Mouse (Mus musculus) cerebral cortex, adult 2 months (tissue): ENCODE data around the gene Capn9.

Experiments
- WGBS: fragments of 180-500 bp; shearing (Covaris S2); methylation state at CpG from one replicate; pipeline ENCODE4 v1.1.7; 2018; 5-methylcytosine and 5-hydroxymethylcytosine counted together

The Capn9 gene

GRCm38 (mm10) chr8:124575811-124576210, at the start of gene Capn9:
TSS of gene Capn9 (plus strand) at chr8:124576111.
- WGBS, result 93% methylated on average over 8 of the region's 8 CpGs

GRCm38 (mm10) chr8:124526261-124526660, 49.6 kb upstream of the Capn9 start:
- 85% methylated on average over 11 of the region's 11 CpGs for WGBS

GRCm38 (mm10) chr8:124530076-124530475, 45.8 kb upstream of the Capn9 start:
- WGBS, result 75% methylated on average over 14 of the region's 14 CpGs

GRCm38 (mm10) chr8:124530556-124530955, 45.4 kb upstream of the Capn9 start:
- 38% methylated on average over 7 of the region's 7 CpGs for WGBS

- WGBS, result 54% methylated on average over 4 of the region's 4 CpGs
Observed at GRCm38 (mm10) chr8:124530996-124531395, 44.9 kb upstream of the Capn9 start.

GRCm38 (mm10) chr8:124532626-124533025, 43.3 kb upstream of the Capn9 start:
- WGBS, result 57% methylated on average over 3 of the region's 3 CpGs

GRCm38 (mm10) chr8:124535451-124535850, 40.5 kb upstream of the Capn9 start:
- WGBS, result 95% methylated on average over 5 of the region's 5 CpGs

GRCm38 (mm10) chr8:124540906-124541305, 35.0 kb upstream of the Capn9 start:
- WGBS, result 92% methylated on average over 12 of the region's 12 CpGs

- 64% methylated on average over 4 of the region's 4 CpGs for WGBS
Observed at GRCm38 (mm10) chr8:124542001-124542400, 33.9 kb upstream of the Capn9 start.

GRCm38 (mm10) chr8:124543272-124543671, 32.6 kb upstream of the Capn9 start:
- WGBS, result 81% methylated on average over 5 of the region's 5 CpGs

- 74% methylated on average over 6 of the region's 6 CpGs for WGBS
Observed at GRCm38 (mm10) chr8:124546371-124546770, 29.5 kb upstream of the Capn9 start.

- 42% methylated on average over 7 of the region's 7 CpGs for WGBS
Observed at GRCm38 (mm10) chr8:124546815-124547214, 29.1 kb upstream of the Capn9 start.

GRCm38 (mm10) chr8:124547269-124547668, 28.6 kb upstream of the Capn9 start:
- WGBS, result 46% methylated on average over 11 of the region's 11 CpGs

GRCm38 (mm10) chr8:124548187-124548586, 27.7 kb upstream of the Capn9 start:
- WGBS, result 33% methylated on average over 1 of the region's 1 CpGs

GRCm38 (mm10) chr8:124551011-124551661, 24.8 kb upstream of the Capn9 start:
- WGBS, result 51% methylated on average over 15 of the region's 15 CpGs

- WGBS, result 92% methylated on average over 7 of the region's 7 CpGs
Observed at GRCm38 (mm10) chr8:124555113-124555750, 20.7 kb upstream of the Capn9 start.

GRCm38 (mm10) chr8:124556164-124556563, 19.7 kb upstream of the Capn9 start:
- WGBS, result 68% methylated on average over 7 of the region's 7 CpGs

GRCm38 (mm10) chr8:124556658-124557057, 19.3 kb upstream of the Capn9 start:
- WGBS, result 50% methylated on average over 13 of the region's 13 CpGs

- WGBS, result 48% methylated on average over 5 of the region's 5 CpGs
Observed at GRCm38 (mm10) chr8:124557476-124557875, 18.4 kb upstream of the Capn9 start.

- 92% methylated on average over 6 of the region's 6 CpGs for WGBS
Observed at GRCm38 (mm10) chr8:124567126-124567525, 8.8 kb upstream of the Capn9 start.

- 79% methylated on average over 3 of the region's 3 CpGs for WGBS
Observed at GRCm38 (mm10) chr8:124567584-124567983, 8.3 kb upstream of the Capn9 start.

GRCm38 (mm10) chr8:124569100-124569499, 6.8 kb upstream of the Capn9 start:
- 36% methylated on average over 2 of the region's 2 CpGs for WGBS

GRCm38 (mm10) chr8:124569593-124569992, 6.3 kb upstream of the Capn9 start, which contains the start of gene Agt:
TSS of gene Agt (minus strand) at chr8:124569706.
- WGBS, result 25% methylated on average over 2 of the region's 2 CpGs
